Mouse (Mus musculus) midbrain, embryonic 10.5 days (tissue): ENCODE data around the gene Gm13420. TPM values are rescaled to one million over a fixed set of nuclear protein-coding genes. Genes with fewer than 3 reads are reported as not detected.
"Not testable (repeated sequence)": the region's sequence is repeated elsewhere in the genome, so short reads cannot be mapped to it uniquely, and the experiment has no call there.

Experiments used
- DNase-seq: peaks from one replicate; pipeline ENCODE4 v3.0.0-alpha.2; 2017; ENCODE audit warnings: low spot score
- H3K27ac ChIP-seq: fragments of 300-500 bp; sonication (generic); replicated peaks from 2 replicates; pipeline ENCODE4 v1.5.1; 2016; ENCODE audit warnings: mild to moderate bottlenecking
- H3K27me3 ChIP-seq: fragments of 300-500 bp; sonication (generic); 2 replicates; pipeline ENCODE4 v1.6.1; 2016; ENCODE audit warnings: low read depth, mild to moderate bottlenecking; ENCODE audit not compliant: poor library complexity, severe bottlenecking
- H3K36me3 ChIP-seq: fragments of 300-500 bp; sonication (generic); 2 replicates; pipeline ENCODE4 v1.6.1; 2016; ENCODE audit warnings: mild to moderate bottlenecking, moderate library complexity
- H3K4me1 ChIP-seq: fragments of 300-500 bp; sonication (generic); 2 replicates; pipeline ENCODE4 v1.6.1; 2016
- H3K4me3 ChIP-seq: fragments of 300-500 bp; sonication (generic); 2 replicates; pipeline ENCODE4 v1.5.1; 2016; ENCODE audit warnings: mild to moderate bottlenecking, moderate library complexity
- H3K9me3 ChIP-seq: fragments of 300-500 bp; sonication (generic); replicated peaks from 2 replicates; pipeline ENCODE4 v1.6.1; 2016; ENCODE audit warnings: mild to moderate bottlenecking
- WGBS: fragments of 180-500 bp; shearing (Covaris S2); methylation state at CpG from one replicate; pipeline ENCODE4 v1.1.7; 2016; 5-methylcytosine and 5-hydroxymethylcytosine counted together
- polyA plus RNA-seq: library from polyadenylated mRNA; unstranded; fragments of >200 nt; fragmentation: Nextera tagmentation; extraction: Ambion mirVana; gene quantifications from 2 replicates; pipeline ENCODE4 v1.2.1, GENCODE M21; 2016

Gm13420 gene
- polyA plus RNA-seq, result not detected in 2 replicates

DNA sequence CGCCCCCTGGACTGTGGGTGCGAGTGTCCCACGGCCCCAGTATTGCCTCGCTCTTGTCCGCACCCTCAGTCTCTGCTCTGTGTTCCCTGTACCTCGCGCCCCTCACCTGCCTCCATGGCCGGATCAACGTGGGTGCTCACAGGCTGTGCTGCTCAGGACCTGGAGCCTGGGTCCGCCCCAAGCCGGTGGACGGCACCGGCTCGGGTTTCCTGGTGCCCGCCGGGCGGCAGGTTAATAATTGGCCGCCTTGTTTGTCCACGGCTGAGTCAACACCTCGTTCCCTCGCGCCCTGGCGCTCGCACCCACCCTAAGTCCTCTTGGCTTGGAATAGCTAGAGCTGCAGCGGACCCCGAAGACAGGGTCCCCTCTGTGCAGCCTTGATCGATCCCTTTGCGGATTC is at the start of gene Gm13420:
Gene Gm13420 (minus strand): TSS at position 189 of the 400 bp plus-strand sequence.
- Histone ChIP-seq H3K36me3 (no peaks in the 10 kb centered on the region), H3K27me3 (peaks cover 70% of the 10 kb centered on the region), H3K9me3 (no peaks in the 10 kb centered on the region), H3K4me1 (peaks cover 26% of the 10 kb centered on the region), H3K27ac (0 out of 2 replicates have a peak within 1 kb of the TSS, but pooled peaks have one; percentile 34), H3K4me3 (peak within 1 kb of the TSS; percentile 44)
- DNase-seq, result peak; percentile 23
- 8% methylated on average over 28 of the region's 28 CpGs for WGBS

DNA sequence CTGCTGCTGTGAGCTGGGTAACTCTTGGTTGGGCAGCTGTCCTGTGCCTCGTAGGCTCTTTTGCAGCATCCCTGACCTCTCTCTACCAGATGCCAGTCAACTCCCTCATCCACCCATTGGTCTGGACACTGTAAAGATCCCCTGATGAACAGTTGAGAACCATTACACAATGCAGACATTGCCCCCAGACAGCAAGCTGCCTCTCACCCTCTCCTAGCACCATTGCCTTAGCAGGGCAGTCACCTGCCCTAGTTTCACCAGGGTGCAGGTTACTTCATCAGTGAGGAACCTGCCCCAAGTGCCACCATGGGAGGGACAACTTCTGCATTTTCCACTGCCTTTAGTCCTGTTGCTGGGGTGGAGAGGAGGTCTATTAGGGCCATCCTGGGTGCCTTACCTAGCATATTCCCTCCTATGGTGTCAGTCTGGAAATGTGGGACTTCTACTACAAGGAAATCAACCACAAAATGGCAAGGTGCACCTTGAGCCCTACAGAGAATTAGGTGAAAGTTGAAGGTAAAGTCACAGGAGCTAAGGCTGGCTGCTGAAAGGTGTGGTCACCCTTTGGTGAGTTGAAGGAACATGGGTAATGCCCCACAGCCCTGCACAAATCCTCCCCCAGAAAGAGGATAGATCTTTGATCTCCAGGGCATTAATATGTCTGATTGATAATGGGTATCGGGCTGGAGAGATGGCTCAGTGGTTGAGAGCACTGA is 41.4 kb upstream of the Gm13420 start:
- Histone ChIP-seq H3K27me3 (no peaks in the 10 kb centered on the region), H3K27ac (no peak overlapping the region), H3K4me3 (no peak overlapping the region), H3K36me3 (peaks cover 74% of the 10 kb centered on the region), H3K9me3 (no peaks in the 10 kb centered on the region), H3K4me1 (peaks cover 22% of the 10 kb centered on the region)
- WGBS, result 98% methylated on average over 2 of the region's 2 CpGs
- no peak for DNase-seq

DNA sequence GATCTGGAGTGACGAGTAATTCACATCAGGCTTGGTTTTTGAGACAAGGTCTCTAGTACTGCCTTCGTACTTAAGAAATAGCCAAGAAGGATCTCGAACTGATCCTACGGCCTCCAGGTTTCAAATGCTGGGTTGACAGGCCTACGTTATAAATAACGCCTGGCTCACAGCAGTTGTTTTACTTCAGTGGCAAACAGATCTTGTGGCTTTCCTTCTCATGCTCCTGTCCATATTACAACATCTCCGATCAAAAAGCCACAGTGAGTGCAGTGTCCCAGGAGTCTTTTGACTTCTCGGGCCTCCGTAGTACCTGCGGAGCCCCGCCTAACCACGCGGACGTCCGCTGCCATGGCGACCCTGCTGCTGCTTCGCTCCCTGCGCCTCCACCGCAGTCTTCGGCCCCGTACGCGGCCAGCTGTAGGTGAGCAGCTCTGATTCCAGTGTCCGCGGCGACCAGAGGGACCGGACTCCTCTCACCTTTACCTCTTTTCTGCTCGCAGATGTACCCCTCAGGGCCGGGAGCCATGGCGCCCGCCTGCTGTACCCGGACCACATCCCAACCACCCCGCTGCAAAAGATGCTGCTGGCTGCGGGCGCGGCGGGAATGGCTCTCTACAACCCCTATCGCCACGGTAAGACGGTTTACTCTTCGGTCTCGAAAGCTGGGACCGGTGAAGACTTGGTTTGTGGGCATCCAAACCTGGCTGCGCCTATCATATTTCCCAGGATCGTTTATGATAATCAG is 36.6 kb upstream of the Gm13420 start, which contains the start of gene Trub2:
Gene Trub2 (minus strand): TSS at position 566 of the 745 bp plus-strand sequence.
- DNase-seq, result peak; percentile 81
- Histone ChIP-seq H3K27ac (peak within 1 kb of the TSS; percentile 89), H3K36me3 (peaks cover 69% of the 10 kb centered on the region), H3K4me1 (peaks cover 24% of the 10 kb centered on the region), H3K27me3 (no peaks in the 10 kb centered on the region), H3K4me3 (peak within 1 kb of the TSS; percentile 91), H3K9me3 (no peaks in the 10 kb centered on the region)
- under 1% methylated on average over 45 of the region's 45 CpGs for WGBS

DNA sequence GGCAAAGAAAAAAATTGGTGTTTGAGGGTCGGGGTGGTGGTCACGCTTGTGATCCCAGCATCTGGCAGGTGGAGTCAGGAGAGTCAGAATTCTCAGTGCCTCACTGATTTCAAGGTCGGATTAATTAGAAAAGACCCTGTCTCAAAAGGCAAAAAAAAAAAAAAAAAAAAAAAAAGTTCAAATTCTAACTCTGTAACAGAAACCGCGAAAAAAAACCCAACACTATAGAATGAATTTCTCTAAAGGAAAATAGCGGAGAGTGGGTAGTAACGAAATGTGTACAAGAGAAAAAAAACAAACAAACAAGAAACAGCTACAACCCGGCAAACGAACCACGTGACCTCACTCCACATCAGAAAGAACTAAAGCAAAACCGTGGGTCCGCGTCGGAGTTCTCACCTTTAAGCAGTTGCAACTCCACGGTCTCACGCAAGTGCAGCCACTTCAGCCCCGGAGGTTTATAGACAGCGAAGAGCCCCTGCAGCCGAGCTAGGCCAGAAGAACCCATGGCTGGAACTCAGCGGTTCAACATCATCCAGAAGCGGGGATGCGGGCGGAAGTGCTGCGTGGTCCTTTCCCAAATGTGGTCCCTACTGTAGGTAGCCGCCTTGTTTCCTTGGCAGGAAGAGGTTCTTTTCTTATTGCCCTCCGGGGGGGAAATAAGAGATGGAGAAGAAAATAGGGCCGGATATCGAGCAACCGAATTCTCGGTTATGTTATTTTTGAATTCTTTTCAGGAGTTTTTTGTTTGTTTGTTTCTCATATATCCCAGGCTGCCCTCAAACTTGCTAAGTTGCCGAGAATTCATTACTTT is 35.8 kb upstream of the Gm13420 start, which contains the start of gene Coq4:
Gene Coq4 (plus strand): TSS at position 390 of the 814 bp plus-strand sequence.
- peaks cover under 1% of the 10 kb centered on the region for H3K9me3 ChIP-seq
- peaks cover 24% of the 10 kb centered on the region for H3K4me1 ChIP-seq
- DNase-seq, result peak; percentile 89
- no peaks in the 10 kb centered on the region for H3K27me3 ChIP-seq
- peak within 1 kb of the TSS; percentile 91 for H3K4me3 ChIP-seq
- H3K27ac ChIP-seq, result peak within 1 kb of the TSS; percentile 89
- peaks cover 69% of the 10 kb centered on the region for H3K36me3 ChIP-seq
- 1% methylated on average over 31 of the region's 31 CpGs for whole genome bisulfite sequencing

GRCm38 (mm10) chr2:29784290-29784689 is 32.8 kb upstream of the Gm13420 start:
- H3K27me3 ChIP-seq, result no peaks in the 10 kb centered on the region
- WGBS, result 83% methylated on average over 4 of the region's 4 CpGs
- no peak overlapping the region for H3K27ac ChIP-seq
- peaks cover 72% of the 10 kb centered on the region for H3K36me3 ChIP-seq
- DNase-seq, result no peak
- peaks cover 11% of the 10 kb centered on the region for H3K9me3 ChIP-seq
- H3K4me3 ChIP-seq, result no peak overlapping the region
- peaks cover 21% of the 10 kb centered on the region for H3K4me1 ChIP-seq

DNA sequence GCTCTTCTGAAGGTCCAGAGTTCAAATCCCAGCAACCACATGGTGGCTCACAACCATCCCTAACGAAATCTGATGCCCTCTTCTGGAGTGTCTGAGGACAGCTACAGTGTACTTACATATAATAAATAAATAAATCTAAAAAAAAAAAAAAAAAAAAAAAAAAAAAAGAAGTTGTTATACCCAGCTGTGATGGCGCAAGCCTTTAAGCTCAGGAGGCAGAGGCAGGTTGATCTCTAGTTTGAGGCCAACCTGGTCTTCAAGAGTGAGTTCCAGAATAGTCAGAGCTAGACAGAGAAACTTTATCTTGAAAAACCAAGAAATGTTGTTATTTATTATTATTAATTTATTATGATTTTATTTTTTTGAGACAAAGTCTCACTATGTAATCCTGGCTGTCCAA is 29.8 kb upstream of the Gm13420 start:
- H3K4me3 ChIP-seq, H3K27me3 ChIP-seq, H3K27ac ChIP-seq, DNase-seq, H3K4me1 ChIP-seq: not testable (repeated sequence)
- 90% methylated on average over 2 of the region's 2 CpGs for WGBS
- Histone ChIP-seq H3K9me3 (peaks cover 11% of the 10 kb centered on the region), H3K36me3 (peaks cover 99% of the 10 kb centered on the region)

GRCm38 (mm10) chr2:29773323-29773722 is 21.8 kb upstream of the Gm13420 start:
- 97% methylated on average over 4 of the region's 4 CpGs for WGBS
- no peak for DNase-seq
- Histone ChIP-seq H3K36me3 (peaks cover 54% of the 10 kb centered on the region), H3K4me3 (no peak overlapping the region), H3K27ac (no peak overlapping the region), H3K27me3 (no peaks in the 10 kb centered on the region), H3K9me3 (no peaks in the 10 kb centered on the region), H3K4me1 (no peaks in the 10 kb centered on the region)

DNA sequence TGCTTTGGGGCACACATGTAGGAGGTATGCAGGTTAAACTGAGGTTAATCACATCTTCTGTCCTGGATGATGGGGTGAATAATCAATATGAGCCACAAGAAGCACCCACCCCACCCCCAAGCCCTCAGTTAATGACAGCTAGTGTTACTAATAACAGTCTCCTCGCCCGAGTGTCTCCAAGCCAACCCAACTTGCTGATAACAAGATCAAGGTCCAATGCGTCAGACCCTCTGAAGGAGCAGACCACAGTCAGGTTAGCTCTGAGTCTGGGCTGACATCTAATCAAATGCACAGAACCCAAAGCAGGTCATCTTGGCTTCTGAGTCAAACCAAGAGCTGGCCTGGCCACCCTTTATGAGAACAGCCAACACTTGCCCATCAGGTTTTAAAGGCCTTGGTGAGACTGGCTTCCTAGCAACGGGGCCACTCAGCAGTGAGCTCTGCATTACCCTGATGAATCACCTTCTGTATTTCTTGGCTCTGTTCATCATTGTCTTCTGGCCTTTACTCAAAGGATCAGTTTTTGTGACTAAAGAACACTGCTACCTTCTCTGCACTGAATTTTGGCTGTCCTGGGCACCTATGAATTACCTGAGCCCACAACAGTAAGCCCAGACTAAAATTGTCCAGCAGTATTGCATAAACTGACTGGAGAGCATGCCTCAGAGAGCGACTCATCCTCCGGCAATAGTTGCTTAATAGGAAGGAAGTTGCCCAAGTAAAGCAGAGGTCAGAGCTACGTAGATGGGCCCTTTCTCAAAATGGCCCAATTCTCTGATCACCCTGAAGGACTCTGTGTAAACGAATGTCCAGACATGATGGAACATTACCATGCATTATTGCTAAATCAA is 20.4 kb upstream of the Gm13420 start:
- H3K36me3 ChIP-seq, result peaks cover 39% of the 10 kb centered on the region
- DNase-seq, result no peak
- H3K27me3 ChIP-seq, result no peaks in the 10 kb centered on the region
- H3K4me1 ChIP-seq, result no peaks in the 10 kb centered on the region
- no peak overlapping the region for H3K4me3 ChIP-seq
- H3K27ac ChIP-seq, result no peak overlapping the region
- H3K9me3 ChIP-seq, result no peaks in the 10 kb centered on the region
- WGBS, result 90% methylated on average over 8 of the region's 8 CpGs

DNA sequence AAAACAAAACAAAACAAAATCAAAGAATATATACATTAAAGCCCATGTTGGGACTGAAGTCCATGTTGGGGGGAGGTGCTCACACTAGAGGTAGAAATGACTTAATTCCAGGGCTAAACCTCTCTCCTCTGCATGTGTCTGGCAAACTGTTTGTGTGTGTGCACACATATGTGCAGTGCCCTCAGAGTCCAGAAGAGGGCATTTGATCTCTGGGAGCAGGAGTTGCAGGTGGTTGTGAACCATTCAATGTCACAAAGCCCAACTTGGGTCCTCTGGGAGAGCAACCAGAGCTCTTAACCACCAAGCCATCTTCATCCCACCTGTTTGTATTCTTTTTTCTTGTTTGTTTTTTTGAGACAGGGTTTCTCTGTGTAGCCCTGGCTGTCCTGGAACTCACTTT is 18.7 kb upstream of the Gm13420 start:
- no peak overlapping the region for H3K27ac ChIP-seq
- H3K9me3 ChIP-seq, result no peaks in the 10 kb centered on the region
- DNase-seq, result no peak
- peaks cover 24% of the 10 kb centered on the region for H3K36me3 ChIP-seq
- no peaks in the 10 kb centered on the region for H3K4me1 ChIP-seq
- H3K4me3 ChIP-seq, result no peak overlapping the region
- H3K27me3 ChIP-seq, result no peaks in the 10 kb centered on the region

DNA sequence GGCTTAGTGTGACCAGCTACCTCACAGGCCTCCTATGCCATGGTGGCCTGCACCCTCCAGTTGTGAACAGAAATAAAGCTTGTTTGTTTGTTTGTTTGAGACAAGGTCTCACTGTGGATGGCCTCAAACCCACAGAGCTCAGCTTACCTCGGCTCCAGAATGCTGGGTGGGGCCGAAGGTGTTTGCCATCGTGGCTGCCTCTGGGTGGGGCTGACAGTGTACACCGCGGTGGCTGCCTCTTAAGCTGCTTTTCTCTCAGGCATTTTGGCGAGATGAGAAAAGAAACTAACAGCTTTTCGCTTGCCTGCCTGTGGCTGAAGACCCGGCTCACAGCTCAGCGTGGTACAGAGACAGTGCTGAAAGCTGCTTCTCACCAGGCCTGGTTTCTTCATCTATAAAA is 17.4 kb upstream of the Gm13420 start:
- peaks cover 16% of the 10 kb centered on the region for H3K36me3 ChIP-seq
- no peak overlapping the region for H3K4me3 ChIP-seq
- no peak for DNase-seq
- H3K27ac ChIP-seq, result no peak overlapping the region
- no peaks in the 10 kb centered on the region for H3K4me1 ChIP-seq
- WGBS, result 69% methylated on average over 9 of the region's 9 CpGs
- no peaks in the 10 kb centered on the region for H3K27me3 ChIP-seq
- H3K9me3 ChIP-seq, result no peaks in the 10 kb centered on the region

DNA sequence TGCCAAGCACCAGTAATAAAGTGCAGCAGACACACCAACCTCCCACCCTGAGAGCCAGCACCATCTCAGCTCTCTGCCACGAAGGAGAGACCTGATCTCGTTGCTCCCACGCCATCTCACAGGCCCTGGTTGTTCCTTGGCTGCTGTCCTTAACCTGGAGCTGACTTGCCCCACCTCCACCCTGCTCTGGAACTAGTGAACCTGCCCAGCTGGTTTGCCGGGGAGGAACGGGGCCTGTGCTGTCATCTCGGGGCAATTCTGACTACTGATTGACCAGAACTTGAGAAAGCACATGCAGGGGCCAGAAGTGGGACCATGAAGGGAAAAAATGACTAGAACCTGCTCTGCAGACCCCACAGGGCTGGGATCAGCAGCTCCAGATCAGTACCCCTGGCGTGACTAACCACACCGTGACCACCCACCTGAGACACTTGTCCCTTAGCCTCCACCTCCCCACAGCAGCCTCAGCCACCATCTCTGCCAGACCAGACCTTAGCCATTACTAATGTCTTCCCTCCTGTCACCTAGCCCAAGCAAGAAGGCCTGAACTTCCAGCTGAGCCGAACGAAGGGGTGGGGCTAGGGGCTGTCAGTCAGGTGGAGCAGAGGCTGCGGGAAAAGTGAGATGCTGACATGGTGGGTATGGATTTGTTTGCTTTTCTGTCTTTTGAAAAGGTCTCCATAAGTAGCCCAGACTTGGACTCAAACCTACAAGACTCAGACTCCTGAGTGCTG is 16.7 kb upstream of the Gm13420 start:
- DNase-seq, result no peak
- no peaks in the 10 kb centered on the region for H3K9me3 ChIP-seq
- H3K27me3 ChIP-seq, result no peaks in the 10 kb centered on the region
- peaks cover 8% of the 10 kb centered on the region for H3K36me3 ChIP-seq
- no peaks in the 10 kb centered on the region for H3K4me1 ChIP-seq
- no peak overlapping the region for H3K4me3 ChIP-seq
- no peak overlapping the region for H3K27ac ChIP-seq
- WGBS, result 75% methylated on average over 11 of the region's 11 CpGs
